Mouse (Mus musculus) lung, embryonic 14.5 days (tissue): ENCODE measurements at regions not wholly inside any gene's neighbourhood (a gene's known extent, or its start where the extent isn't known, plus 50 kb on each side); places are given as distances from the start of the nearest gene placed in this dataset.

Experiments used
- ATAC-seq: fragments of 200-750 bp; cut with Nextera tagmentation; 2 replicates; pipeline ENCODE4 v1.8.0; 2017; ENCODE audit warnings: mild to moderate bottlenecking, moderate TSS enrichment, moderate library complexity; ENCODE audit not compliant: insufficient read depth
- DNase-seq: peaks from one replicate; pipeline ENCODE4 v3.0.0-alpha.2; 2015
- H3K27ac ChIP-seq: fragments of 300-500 bp; sonication (generic); 2 replicates; pipeline ENCODE4 v1.5.1; 2014; ENCODE audit warnings: low read depth, mild to moderate bottlenecking, moderate library complexity
- H3K27me3 ChIP-seq: fragments of 300-500 bp; sonication (generic); 2 replicates; pipeline ENCODE4 v1.6.1; 2014; ENCODE audit warnings: low read length, control low read depth; ENCODE audit not compliant: insufficient read depth
- H3K36me3 ChIP-seq: fragments of 300-500 bp; sonication (generic); 2 replicates; pipeline ENCODE4 v1.6.1; 2014; ENCODE audit warnings: control low read depth; ENCODE audit not compliant: insufficient read depth
- H3K4me1 ChIP-seq: fragments of 300-500 bp; sonication (generic); 2 replicates; pipeline ENCODE4 v1.6.1; 2014; ENCODE audit warnings: antibody characterized with exemption, control low read depth; ENCODE audit not compliant: insufficient read depth
- H3K4me2 ChIP-seq: fragments of 300-500 bp; sonication (generic); 2 replicates; pipeline ENCODE4 v1.6.1; 2014; ENCODE audit warnings: mild to moderate bottlenecking
- H3K4me3 ChIP-seq: fragments of 300-500 bp; sonication (generic); 2 replicates; pipeline ENCODE4 v1.5.1; 2014; ENCODE audit warnings: low read depth, low read length
- H3K9ac ChIP-seq: fragments of 300-500 bp; sonication (generic); 2 replicates; pipeline ENCODE4 v1.6.1; 2014
- H3K9me3 ChIP-seq: fragments of 300-500 bp; sonication (generic); 2 replicates; pipeline ENCODE4 v1.6.1; 2016; ENCODE audit warnings: low read depth, low read length, control low read depth
- CTCF ChIP-seq: IDR thresholded peaks from 2 replicates; pipeline ENCODE4 v1.5.1; 2016; ENCODE audit warnings: antibody characterized with exemption, low read depth
- WGBS: fragments of 180-500 bp; shearing (Covaris S2); extraction: QIAGEN DNeasy Blood & Tissue Kit; methylation state at CpG from one replicate; pipeline ENCODE4 v1.1.7; 2014; 5-methylcytosine and 5-hydroxymethylcytosine counted together

GRCm38 (mm10) chr4:50055519-50055918 is 210.0 kb upstream of the Grin3a start:
- Histone ChIP-seq H3K27me3 (no peaks in the 10 kb centered on the region), H3K9ac (no peak overlapping the region), H3K4me3 (no peak overlapping the region), H3K4me1 (no peaks in the 10 kb centered on the region), H3K36me3 (no peaks in the 10 kb centered on the region), H3K9me3 (no peaks in the 10 kb centered on the region), H3K27ac (no peak overlapping the region), H3K4me2 (no peak overlapping the region)
- DNase-seq (no peak), ATAC-seq (no peak)
- TF ChIP-seq CTCF, result no peak
- 55% methylated on average over 2 of the region's 2 CpGs for WGBS

- no peaks in the 10 kb centered on the region for H3K9me3 ChIP-seq
- H3K4me3 ChIP-seq, result no peak overlapping the region
- no peak for TF ChIP-seq CTCF
- H3K27me3 ChIP-seq, result no peaks in the 10 kb centered on the region
- no peak overlapping the region for H3K4me2 ChIP-seq
- DNase-seq (no peak), ATAC-seq (no peak)
- no peaks in the 10 kb centered on the region for H3K36me3 ChIP-seq
- no peak overlapping the region for H3K27ac ChIP-seq
- H3K4me1 ChIP-seq, result no peaks in the 10 kb centered on the region
- no peak overlapping the region for H3K9ac ChIP-seq
These were observed 195.9 kb upstream of the Grin3a start for GRCm38 (mm10) chr4:50041476-50041875.

- Histone ChIP-seq H3K4me2 (no peak overlapping the region), H3K36me3 (no peaks in the 10 kb centered on the region), H3K27ac (no peak overlapping the region), H3K9me3 (no peaks in the 10 kb centered on the region), H3K9ac (no peak overlapping the region), H3K27me3 (no peaks in the 10 kb centered on the region), H3K4me3 (no peak overlapping the region), H3K4me1 (no peaks in the 10 kb centered on the region)
- peak; percentile 34 for DNase-seq
- 51% methylated on average over 6 of the region's 6 CpGs for whole genome bisulfite sequencing
- ATAC-seq, result no peak
- peak; percentile 25; the same call in 1 of the 2 replicates for TF ChIP-seq CTCF
These were observed 190.5 kb upstream of the Grin3a start for GRCm38 (mm10) chr4:50036079-50036478.

GRCm38 (mm10) chr4:50025356-50025755 is 179.8 kb upstream of the Grin3a start:
- no peak for DNase-seq

More at GRCm38 (mm10) chr4:50025356-50025755, 179.8 kb upstream of the Grin3a start:
- H3K36me3 ChIP-seq, result no peaks in the 10 kb centered on the region
- no peaks in the 10 kb centered on the region for H3K27me3 ChIP-seq
- H3K4me1 ChIP-seq, result no peaks in the 10 kb centered on the region
- H3K9me3 ChIP-seq, result no peaks in the 10 kb centered on the region
- 60% methylated on average over 6 of the region's 6 CpGs for WGBS
- ATAC-seq, result no peak
- H3K4me3 ChIP-seq, result no peak overlapping the region
- TF ChIP-seq CTCF, result no peak
- no peak overlapping the region for H3K4me2 ChIP-seq
- H3K27ac ChIP-seq, result no peak overlapping the region
- no peak overlapping the region for H3K9ac ChIP-seq
